Mouse (Mus musculus): Measurements from ENCODE around the gene Bicra. TPM values are rescaled to one million over a fixed set of nuclear protein-coding genes. Genes with fewer than 3 reads are reported as not detected.

Gene Bicra
- polyA plus RNA-seq, 1 experiment from 2014 or later = 3.5 TPM

- peaks cover 40% of the 10 kb centered on the region for H3K4me1 ChIP-seq (replicated peaks)
- H3K4me2 ChIP-seq = no peak overlapping the region
- no peak for ATAC-seq (replicated peaks; ENCODE audit: insufficient number of reproducible peaks, insufficient read depth, low FRiP score, low read depth)
- no peaks in the 10 kb centered on the region for H3K9me3 ChIP-seq (replicated peaks)
- H3K4me3 ChIP-seq = no peak overlapping the region
- 62% methylated on average over 7 of the region's 7 CpGs for WGBS
- no peak overlapping the region for H3K9ac ChIP-seq
- no peaks in the 10 kb centered on the region for H3K27me3 ChIP-seq
- H3K27ac ChIP-seq = no peak overlapping the region
- H3K36me3 ChIP-seq = no peaks in the 10 kb centered on the region
Measured at GRCm38 (mm10) chr7:16011418-16012085, 36.2 kb downstream of the Bicra start.

GRCm38 (mm10) chr7:16010649-16011048, 37.1 kb downstream of the Bicra start:
- no peaks in the 10 kb centered on the region for H3K36me3 ChIP-seq
- no peak overlapping the region for H3K4me2 ChIP-seq
- no peaks in the 10 kb centered on the region for H3K9me3 ChIP-seq (replicated peaks)
- no peak overlapping the region for H3K9ac ChIP-seq
- H3K4me3 ChIP-seq = no peak overlapping the region
- 54% methylated on average over 5 of the region's 5 CpGs for WGBS
- H3K4me1 ChIP-seq (replicated peaks) = peaks cover 40% of the 10 kb centered on the region
- H3K27ac ChIP-seq = no peak overlapping the region
- H3K27me3 ChIP-seq = no peaks in the 10 kb centered on the region
- ATAC-seq (replicated peaks; ENCODE audit: insufficient number of reproducible peaks, insufficient read depth, low FRiP score, low read depth) = no peak

GRCm38 (mm10) chr7:16009636-16010035, 38.1 kb downstream of the Bicra start:
- Histone ChIP-seq H3K4me1 (replicated peaks) (peaks cover 34% of the 10 kb centered on the region), H3K27ac (no peak overlapping the region), H3K4me3 (no peak overlapping the region), H3K27me3 (no peaks in the 10 kb centered on the region), H3K4me2 (no peak overlapping the region), H3K9me3 (replicated peaks) (no peaks in the 10 kb centered on the region), H3K36me3 (no peaks in the 10 kb centered on the region), H3K9ac (no peak overlapping the region)
- WGBS = 91% methylated on average over 7 of the region's 7 CpGs
- no peak for ATAC-seq (replicated peaks; ENCODE audit: insufficient number of reproducible peaks, insufficient read depth, low FRiP score, low read depth)

- Histone ChIP-seq H3K27me3 (no peaks in the 10 kb centered on the region), H3K9ac (no peak overlapping the region), H3K4me3 (no peak overlapping the region), H3K4me2 (no peak overlapping the region), H3K27ac (no peak overlapping the region), H3K36me3 (no peaks in the 10 kb centered on the region), H3K4me1 (replicated peaks) (peaks cover 31% of the 10 kb centered on the region), H3K9me3 (replicated peaks) (no peaks in the 10 kb centered on the region)
- WGBS = 76% methylated on average over 3 of the region's 3 CpGs
- ATAC-seq (replicated peaks; ENCODE audit: insufficient number of reproducible peaks, insufficient read depth, low FRiP score, low read depth) = no peak
Measured at GRCm38 (mm10) chr7:16005020-16005419, 42.7 kb downstream of the Bicra start.

GRCm38 (mm10) chr7:16004177-16004856, 43.4 kb downstream of the Bicra start:
- Histone ChIP-seq H3K4me1 (replicated peaks) (peaks cover 31% of the 10 kb centered on the region), H3K27me3 (no peaks in the 10 kb centered on the region), H3K4me3 (no peak overlapping the region), H3K36me3 (0 out of 2 replicates have a peak, but pooled peaks cover 1% of the 10 kb centered on the region), H3K9me3 (replicated peaks) (no peaks in the 10 kb centered on the region), H3K4me2 (no peak overlapping the region), H3K9ac (no peak overlapping the region), H3K27ac (no peak overlapping the region)
- ATAC-seq (replicated peaks; ENCODE audit: insufficient number of reproducible peaks, insufficient read depth, low FRiP score, low read depth) = no peak
- WGBS = 62% methylated on average over 12 of the region's 12 CpGs

DNA sequence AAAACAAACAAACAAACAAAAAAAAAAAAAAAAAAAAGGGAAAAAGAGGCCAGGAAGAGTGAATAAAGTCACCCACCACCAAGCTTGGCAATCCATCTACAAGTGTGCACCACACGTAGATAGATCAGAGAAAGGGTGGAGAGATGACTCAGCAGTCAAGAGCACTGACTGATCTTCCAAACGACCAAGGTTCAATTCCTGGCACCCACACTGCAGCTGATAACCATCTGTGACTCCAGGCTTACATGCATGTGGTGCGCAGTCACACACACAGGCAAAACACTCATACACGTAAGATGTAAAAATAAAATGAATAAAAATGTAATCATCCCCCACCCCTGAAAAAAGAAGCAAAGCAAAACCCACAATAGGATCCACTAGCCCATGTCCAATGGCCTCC, 44.7 kb downstream of the Bicra start:
- WGBS = 62% methylated on average over 4 of the region's 4 CpGs
- peaks cover 34% of the 10 kb centered on the region for H3K4me1 ChIP-seq (replicated peaks)
- H3K27me3 ChIP-seq = no peaks in the 10 kb centered on the region
- H3K4me3 ChIP-seq = no peak overlapping the region
- peak overlapping the region; percentile 60 for H3K27ac ChIP-seq
- H3K4me2 ChIP-seq = no peak overlapping the region
- no peak overlapping the region for H3K9ac ChIP-seq
- no peak for ATAC-seq (replicated peaks; ENCODE audit: insufficient number of reproducible peaks, insufficient read depth, low FRiP score, low read depth)
- no peaks in the 10 kb centered on the region for H3K9me3 ChIP-seq (replicated peaks)
- H3K36me3 ChIP-seq = 0 out of 2 replicates have a peak, but pooled peaks cover 4% of the 10 kb centered on the region

DNA sequence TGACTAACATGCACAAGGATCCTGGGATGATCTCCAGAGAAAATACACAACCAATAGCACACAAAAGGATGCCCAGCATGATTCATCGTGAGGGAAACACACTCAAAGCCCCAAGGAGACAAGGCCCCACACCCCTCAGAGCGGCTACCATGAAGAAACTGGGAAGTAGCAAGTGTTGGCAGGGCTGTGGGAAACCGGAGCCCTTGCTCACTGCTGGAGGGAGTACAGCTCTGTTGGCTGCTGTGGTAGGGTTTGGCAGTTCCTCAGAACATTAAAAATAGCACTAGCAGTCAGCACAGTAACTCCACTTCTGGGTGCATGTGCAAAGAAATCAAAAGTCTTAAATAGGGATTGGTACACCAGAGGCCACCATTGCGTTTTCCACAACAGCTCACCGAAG, 45.5 kb downstream of the Bicra start:
- peak overlapping the region; percentile 10; the same call in 1 of the 2 replicates for H3K4me2 ChIP-seq
- peaks cover 34% of the 10 kb centered on the region for H3K4me1 ChIP-seq (replicated peaks)
- H3K9me3 ChIP-seq (replicated peaks) = no peaks in the 10 kb centered on the region
- H3K4me3 ChIP-seq = no peak overlapping the region
- no peaks in the 10 kb centered on the region for H3K27me3 ChIP-seq
- ATAC-seq (replicated peaks; ENCODE audit: insufficient number of reproducible peaks, insufficient read depth, low FRiP score, low read depth) = peak; percentile 77
- H3K36me3 ChIP-seq = 0 out of 2 replicates have a peak, but pooled peaks cover 4% of the 10 kb centered on the region
- WGBS = 40% methylated on average over 5 of the region's 5 CpGs
- no peak overlapping the region for H3K9ac ChIP-seq
- peak overlapping the region; percentile 60 for H3K27ac ChIP-seq

DNA sequence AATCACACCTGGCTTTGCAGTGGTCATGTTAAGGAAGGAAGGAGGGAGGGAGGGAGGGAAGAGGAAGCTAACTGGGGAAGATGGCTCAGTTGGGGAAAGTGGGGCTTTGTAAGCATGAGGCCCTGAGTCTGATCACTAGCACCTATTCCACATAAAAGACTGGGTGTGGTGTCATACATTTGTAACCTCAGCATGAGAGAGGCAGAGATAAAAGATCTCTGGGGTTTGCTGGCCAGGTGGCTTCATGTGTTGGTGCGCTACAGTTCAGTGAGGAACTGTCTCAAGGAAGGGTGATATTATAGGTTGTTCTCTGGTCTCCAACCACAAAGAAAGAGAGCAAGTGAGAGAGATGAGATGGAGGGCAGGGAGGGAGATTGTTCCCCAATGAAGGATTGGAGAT, 46.0 kb downstream of the Bicra start:
- no peak overlapping the region for H3K9ac ChIP-seq
- H3K27ac ChIP-seq = peak overlapping the region; percentile 60
- H3K27me3 ChIP-seq = no peaks in the 10 kb centered on the region
- H3K9me3 ChIP-seq (replicated peaks) = no peaks in the 10 kb centered on the region
- peaks cover 34% of the 10 kb centered on the region for H3K4me1 ChIP-seq (replicated peaks)
- H3K4me3 ChIP-seq = no peak overlapping the region
- WGBS = 87% methylated on average over 1 of the region's 1 CpGs
- peaks cover 7% of the 10 kb centered on the region; the same call in 1 of the 2 replicates for H3K36me3 ChIP-seq
- peak overlapping the region; percentile 10; the same call in 1 of the 2 replicates for H3K4me2 ChIP-seq
- ATAC-seq (replicated peaks; ENCODE audit: insufficient number of reproducible peaks, insufficient read depth, low FRiP score, low read depth) = no peak

DNA sequence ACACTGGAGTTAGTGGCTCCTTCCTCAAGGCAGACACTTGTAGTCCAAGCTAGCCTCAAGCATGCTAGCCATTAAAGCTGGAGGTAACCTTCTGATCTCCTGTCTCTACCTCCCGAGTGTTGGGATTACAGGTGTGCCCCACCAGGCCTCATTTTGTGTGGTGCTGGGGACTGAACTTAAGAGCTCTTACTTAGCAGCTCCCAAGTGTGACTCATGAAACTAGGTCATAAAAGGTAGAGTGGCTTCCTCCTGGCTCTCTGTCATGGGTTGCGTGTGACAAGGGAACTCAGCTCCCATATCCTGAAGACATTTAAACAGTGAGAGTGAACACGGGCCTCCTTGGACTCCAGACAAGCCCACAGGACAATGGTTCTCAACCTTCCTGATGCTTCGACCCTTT, 53.9 kb downstream of the Bicra start:
- ATAC-seq (replicated peaks; ENCODE audit: insufficient number of reproducible peaks, insufficient read depth, low FRiP score, low read depth) = no peak
- Histone ChIP-seq H3K9me3 (replicated peaks) (no peaks in the 10 kb centered on the region), H3K4me2 (no peak overlapping the region), H3K4me3 (no peak overlapping the region), H3K36me3 (peaks cover 43% of the 10 kb centered on the region), H3K9ac (no peak overlapping the region), H3K27me3 (no peaks in the 10 kb centered on the region), H3K27ac (no peak overlapping the region), H3K4me1 (replicated peaks) (no peaks in the 10 kb centered on the region)
- WGBS = 89% methylated on average over 4 of the region's 4 CpGs

GRCm38 (mm10) chr7:15993152-15993551, 54.6 kb downstream of the Bicra start:
- Histone ChIP-seq H3K9me3 (replicated peaks) (no peaks in the 10 kb centered on the region), H3K36me3 (peaks cover 50% of the 10 kb centered on the region), H3K9ac (no peak overlapping the region), H3K4me1 (replicated peaks) (no peaks in the 10 kb centered on the region), H3K4me2 (no peak overlapping the region), H3K27ac (no peak overlapping the region), H3K27me3 (no peaks in the 10 kb centered on the region), H3K4me3 (no peak overlapping the region)
- ATAC-seq (replicated peaks; ENCODE audit: insufficient number of reproducible peaks, insufficient read depth, low FRiP score, low read depth) = no peak
- WGBS = 74% methylated on average over 3 of the region's 3 CpGs

GRCm38 (mm10) chr7:15991764-15992163, 56.0 kb downstream of the Bicra start:
- Histone ChIP-seq H3K9me3 (replicated peaks) (no peaks in the 10 kb centered on the region), H3K4me2 (no peak overlapping the region), H3K9ac (no peak overlapping the region), H3K27me3 (no peaks in the 10 kb centered on the region), H3K27ac (no peak overlapping the region), H3K4me1 (replicated peaks) (no peaks in the 10 kb centered on the region), H3K4me3 (no peak overlapping the region), H3K36me3 (peaks cover 60% of the 10 kb centered on the region)
- ATAC-seq (replicated peaks; ENCODE audit: insufficient number of reproducible peaks, insufficient read depth, low FRiP score, low read depth) = no peak
- WGBS = 88% methylated on average over 3 of the region's 3 CpGs

Measured in heart, embryonic 15.5 days (tissue).